Mouse (Mus musculus) yolk sac, embryonic 10.5 days (tissue): ENCODE data around the gene Mtrr.

Experiments used
- DNase-seq: peaks from one replicate; pipeline ENCODE4 v3.0.0-alpha.2; 2017; ENCODE audit warnings: low spot score

Gene Mtrr

GRCm38 (mm10) chr13:68581747-68582516, at the start of gene Mtrr, which contains the start of gene Fastkd3:
Mtrr (minus strand) TSS chr13:68582149.
Fastkd3 (plus strand) TSS chr13:68582234.
- DNase-seq, result peak; percentile 97

GRCm38 (mm10) chr13:68627041-68627440, 45.1 kb upstream of the Mtrr start:
- no peak for DNase-seq

GRCm38 (mm10) chr13:68622792-68623191, 40.8 kb upstream of the Mtrr start:
- DNase-seq, result no peak

- DNase-seq, result no peak
Measured at GRCm38 (mm10) chr13:68607652-68608405, 25.9 kb upstream of the Mtrr start.

- peak; percentile 58 for DNase-seq
Measured at GRCm38 (mm10) chr13:68605689-68606126, 23.8 kb upstream of the Mtrr start.

GRCm38 (mm10) chr13:68603085-68603484, 21.1 kb upstream of the Mtrr start:
- no peak for DNase-seq

- DNase-seq, result no peak
Measured at GRCm38 (mm10) chr13:68601184-68601583, 19.2 kb upstream of the Mtrr start.

GRCm38 (mm10) chr13:68598953-68599352, 17.0 kb upstream of the Mtrr start:
- no peak for DNase-seq

- peak; percentile 26 for DNase-seq
Measured at GRCm38 (mm10) chr13:68597667-68598066, 15.7 kb upstream of the Mtrr start.

- DNase-seq, result no peak
Measured at GRCm38 (mm10) chr13:68597199-68597598, 15.2 kb upstream of the Mtrr start, which contains the start of gene 1700001L19Rik. 1700001L19Rik (plus strand) TSS chr13:68597421.

GRCm38 (mm10) chr13:68593797-68594196, 11.8 kb upstream of the Mtrr start:
- no peak for DNase-seq

GRCm38 (mm10) chr13:68588352-68588751, 6.4 kb upstream of the Mtrr start:
- DNase-seq, result no peak

GRCm38 (mm10) chr13:68585441-68585840, 3.5 kb upstream of the Mtrr start:
- no peak for DNase-seq

- no peak for DNase-seq
Measured at GRCm38 (mm10) chr13:68583961-68584360, 2.0 kb upstream of the Mtrr start.

GRCm38 (mm10) chr13:68582517-68582780, 500 bp upstream of the Mtrr start:
- no peak for DNase-seq

GRCm38 (mm10) chr13:68581086-68581740, 736 bp downstream of the Mtrr start:
- DNase-seq, result no peak

GRCm38 (mm10) chr13:68577945-68578344, 4.0 kb downstream of the Mtrr start:
- DNase-seq, result no peak

- no peak for DNase-seq
Measured at GRCm38 (mm10) chr13:68574398-68574797, 7.6 kb downstream of the Mtrr start.

GRCm38 (mm10) chr13:68572966-68573913, 8.7 kb downstream of the Mtrr start:
- peak; percentile 31 for DNase-seq

GRCm38 (mm10) chr13:68572247-68572646, 9.7 kb downstream of the Mtrr start:
- no peak for DNase-seq

GRCm38 (mm10) chr13:68569589-68570336, 12.2 kb downstream of the Mtrr start:
- DNase-seq, result peak; percentile 25
